Mouse (Mus musculus): ENCODE data around the gene Rnase11. TPM values are rescaled to one million over a fixed set of nuclear protein-coding genes. Genes with fewer than 3 reads are reported as not detected.

The Rnase11 gene
- polyA plus RNA-seq, 1 experiment from 2014 or later: not detected

DNA sequence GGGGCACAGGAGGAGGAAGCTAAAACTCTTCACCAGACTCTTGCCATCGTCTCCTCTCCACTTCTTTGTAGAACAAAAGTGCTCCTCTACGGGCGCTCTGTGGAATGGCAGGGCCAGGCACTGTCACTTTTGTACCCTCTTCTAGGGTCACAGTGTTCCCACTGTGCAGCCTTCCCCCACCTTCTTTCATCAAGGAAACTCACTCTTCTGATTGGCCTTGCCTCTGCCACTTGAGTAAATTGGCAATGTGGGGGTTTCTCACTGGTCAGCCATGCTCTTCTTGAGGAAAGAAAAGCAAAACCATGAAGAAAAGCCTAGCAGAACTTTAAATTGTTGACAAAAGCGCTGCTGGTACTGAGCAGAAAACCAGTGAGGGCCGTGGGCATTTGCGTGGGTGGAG, 8.2 kb downstream of the Rnase11 start, which contains the start of gene Rnase9:
TSS of gene Rnase9 (minus strand) at position 101 of the 400 bp plus-strand sequence.
- 82% methylated on average over 6 of the region's 6 CpGs for WGBS
- no peak for ATAC-seq
- no peaks in the 10 kb centered on the region for H3K4me1 ChIP-seq (replicated peaks; ENCODE audit: control insufficient read depth, insufficient read depth, low read length)

DNA sequence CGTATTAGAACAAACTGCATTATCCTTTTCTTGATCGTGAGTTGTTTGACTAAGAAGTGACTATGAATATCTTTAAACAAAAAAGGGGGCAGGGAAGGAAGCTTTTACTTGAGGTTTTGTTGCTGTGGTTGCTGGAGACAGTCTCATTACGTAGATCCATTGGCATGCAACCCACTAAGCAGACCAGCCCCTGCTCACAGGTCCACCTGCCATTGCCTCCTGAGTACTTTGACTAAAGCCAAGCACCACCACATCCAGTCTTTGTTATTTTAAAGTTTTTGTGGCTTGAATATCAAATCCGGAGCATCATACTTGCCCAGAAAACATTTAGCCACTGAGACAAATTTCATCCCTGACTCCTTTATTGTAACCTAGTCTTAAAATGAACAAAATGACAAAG, 13.7 kb downstream of the Rnase11 start:
- TF ChIP-seq CTCF (IDR thresholded peaks at IDR 0.05; ENCODE audit: low read depth): no peak
- Histone ChIP-seq H3K36me3 (ENCODE audit: control insufficient read depth, insufficient read depth) (no peaks in the 10 kb centered on the region), H3K27me3 (replicated peaks; ENCODE audit: control insufficient read depth, insufficient read depth, low read length) (no peaks in the 10 kb centered on the region), H3K4me2 (replicated peaks; ENCODE audit: low read depth) (no peak overlapping the region), H3K4me1 (replicated peaks; ENCODE audit: control insufficient read depth, insufficient read depth, low read length) (no peaks in the 10 kb centered on the region), H3K9me3 (ENCODE audit: control insufficient read depth) (no peaks in the 10 kb centered on the region), H3K4me3 (ENCODE audit: low read depth, low read length) (no peak overlapping the region), H3K27ac (ENCODE audit: low read depth, low read length) (no peak overlapping the region), H3K9ac (ENCODE audit: low read depth, low read length) (no peak overlapping the region)
- ATAC-seq: no peak
- 83% methylated on average over 4 of the region's 4 CpGs for WGBS

More for the DNA sequence above, 8.2 kb downstream of the Rnase11 start, which contains the start of gene Rnase9:
- Histone ChIP-seq H3K27me3 (replicated peaks; ENCODE audit: control insufficient read depth, insufficient read depth, low read length) (no peaks in the 10 kb centered on the region), H3K4me2 (replicated peaks; ENCODE audit: low read depth) (no peak within 1 kb of the TSS), H3K4me3 (ENCODE audit: low read depth, low read length) (no peak within 1 kb of the TSS), H3K9me3 (ENCODE audit: control insufficient read depth) (no peaks in the 10 kb centered on the region), H3K27ac (ENCODE audit: low read depth, low read length) (no peak within 1 kb of the TSS), H3K36me3 (ENCODE audit: control insufficient read depth, insufficient read depth) (no peaks in the 10 kb centered on the region), H3K9ac (ENCODE audit: low read depth, low read length) (no peak within 1 kb of the TSS)
- no peak for TF ChIP-seq CTCF (IDR thresholded peaks at IDR 0.05; ENCODE audit: low read depth)

DNA sequence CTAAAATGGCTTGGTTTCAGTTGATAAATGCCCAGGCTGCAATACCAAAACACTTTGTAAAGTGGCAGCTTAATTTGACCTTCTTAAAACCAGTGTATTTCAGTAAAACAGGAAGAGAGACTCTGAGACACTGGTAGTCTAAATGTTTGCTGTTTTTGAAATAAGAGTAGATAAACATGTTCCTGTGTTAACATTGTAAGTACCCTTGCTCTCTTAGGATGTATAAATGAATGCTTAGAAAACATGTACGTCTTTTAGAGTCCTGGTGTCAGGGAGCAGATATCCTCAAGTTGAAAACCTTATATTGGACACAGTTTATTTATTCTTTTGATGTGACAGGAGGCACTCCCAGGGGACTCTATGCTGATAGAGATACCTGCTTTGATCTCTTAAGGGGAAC, 14.8 kb downstream of the Rnase11 start:
- no peak overlapping the region for H3K9ac ChIP-seq (ENCODE audit: low read depth, low read length)
- H3K36me3 ChIP-seq (ENCODE audit: control insufficient read depth, insufficient read depth): no peaks in the 10 kb centered on the region
- 46% methylated on average over 1 of the region's 1 CpGs for WGBS
- no peak overlapping the region for H3K4me3 ChIP-seq (ENCODE audit: low read depth, low read length)
- no peak overlapping the region for H3K4me2 ChIP-seq (replicated peaks; ENCODE audit: low read depth)
- H3K9me3 ChIP-seq (ENCODE audit: control insufficient read depth): no peaks in the 10 kb centered on the region
- no peaks in the 10 kb centered on the region for H3K4me1 ChIP-seq (replicated peaks; ENCODE audit: control insufficient read depth, insufficient read depth, low read length)
- no peak overlapping the region for H3K27ac ChIP-seq (ENCODE audit: low read depth, low read length)
- H3K27me3 ChIP-seq (replicated peaks; ENCODE audit: control insufficient read depth, insufficient read depth, low read length): no peaks in the 10 kb centered on the region
- ATAC-seq: no peak
- no peak for TF ChIP-seq CTCF (IDR thresholded peaks at IDR 0.05; ENCODE audit: low read depth)

DNA sequence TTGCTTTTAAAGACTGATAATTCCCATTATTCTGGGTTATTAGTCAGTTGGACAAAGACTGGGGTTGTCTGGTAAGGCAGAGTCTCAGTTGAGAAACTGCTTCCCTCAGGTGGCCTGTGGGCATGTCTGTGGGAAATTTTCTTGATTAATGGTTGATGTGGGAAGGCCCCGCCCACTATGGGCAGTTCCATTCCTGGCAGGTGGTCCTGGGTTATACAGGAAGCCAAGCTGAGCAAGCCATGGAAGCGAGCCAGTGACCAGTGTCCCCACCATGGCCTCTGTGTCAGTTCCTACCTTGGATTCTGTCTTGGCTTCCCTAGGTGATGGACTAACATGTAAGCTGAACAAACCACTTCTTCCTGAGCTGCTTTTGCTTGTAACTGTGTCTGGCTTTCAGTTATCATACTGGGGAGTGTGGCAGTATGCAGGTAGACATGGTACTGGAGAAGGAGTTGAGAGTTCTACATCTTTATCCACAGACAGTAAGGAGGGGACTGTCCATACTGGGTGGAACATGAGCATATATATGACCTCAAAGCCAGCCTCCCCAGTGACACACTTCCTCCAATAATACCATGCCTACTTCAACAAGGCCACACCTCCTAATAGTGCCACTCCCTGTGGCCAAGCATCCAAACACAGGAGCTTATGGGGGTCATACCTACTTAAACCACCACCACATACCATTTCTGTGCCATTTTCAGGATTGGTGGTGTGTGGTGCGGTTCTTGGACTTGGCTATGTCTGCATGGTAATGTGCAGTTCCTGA, 22.4 kb downstream of the Rnase11 start:
- 62% methylated on average over 3 of the region's 3 CpGs for WGBS
- no peak for ATAC-seq

DNA sequence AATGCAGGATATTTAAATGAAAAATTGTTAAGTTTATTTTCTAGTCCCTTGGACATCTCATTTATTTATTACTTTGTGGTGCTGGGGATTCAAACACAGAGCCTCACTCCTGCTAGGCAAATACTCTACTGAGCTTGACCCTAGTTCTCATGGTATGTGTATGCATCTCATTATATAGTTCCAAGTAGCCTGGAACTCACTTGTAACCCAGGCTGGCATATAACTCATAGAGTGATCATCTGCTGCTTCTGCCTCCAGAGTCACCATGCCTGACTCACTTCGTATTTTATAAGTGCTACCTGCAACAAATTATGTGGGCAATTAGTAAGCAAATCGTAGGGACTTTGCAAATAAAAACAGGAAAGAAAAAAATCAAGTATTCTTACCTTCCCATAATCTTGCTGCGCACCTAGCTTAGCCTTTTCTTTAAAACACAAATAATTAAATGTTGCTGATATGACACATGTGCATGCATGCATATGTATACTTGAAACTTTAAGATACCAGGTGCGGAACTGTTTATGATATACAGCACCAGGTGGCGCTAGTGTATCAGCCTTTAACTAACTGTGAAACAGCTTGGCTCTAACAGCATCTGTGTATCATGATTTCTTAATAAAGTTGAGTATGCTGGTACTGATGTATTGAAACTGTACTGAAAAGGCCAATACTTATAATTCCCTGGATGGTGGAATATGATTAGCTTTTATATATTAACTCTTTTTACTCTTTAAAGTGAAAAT, 23.4 kb downstream of the Rnase11 start:
- H3K9me3 ChIP-seq (ENCODE audit: control insufficient read depth): no peaks in the 10 kb centered on the region
- TF ChIP-seq CTCF (IDR thresholded peaks at IDR 0.05; ENCODE audit: low read depth): peak; percentile 93
- no peaks in the 10 kb centered on the region for H3K4me1 ChIP-seq (replicated peaks; ENCODE audit: control insufficient read depth, insufficient read depth, low read length)
- no peaks in the 10 kb centered on the region for H3K27me3 ChIP-seq (replicated peaks; ENCODE audit: control insufficient read depth, insufficient read depth, low read length)
- H3K27ac ChIP-seq (ENCODE audit: low read depth, low read length): no peak overlapping the region
- WGBS: 35% methylated on average over 5 of the region's 5 CpGs
- no peaks in the 10 kb centered on the region for H3K36me3 ChIP-seq (ENCODE audit: control insufficient read depth, insufficient read depth)
- ATAC-seq: no peak
- no peak overlapping the region for H3K4me2 ChIP-seq (replicated peaks; ENCODE audit: low read depth)
- no peak overlapping the region for H3K4me3 ChIP-seq (ENCODE audit: low read depth, low read length)
- no peak overlapping the region for H3K9ac ChIP-seq (ENCODE audit: low read depth, low read length)

More for the DNA sequence above, 22.4 kb downstream of the Rnase11 start:
- TF ChIP-seq CTCF (IDR thresholded peaks at IDR 0.05; ENCODE audit: low read depth): no peak
- Histone ChIP-seq H3K36me3 (ENCODE audit: control insufficient read depth, insufficient read depth) (no peaks in the 10 kb centered on the region), H3K4me1 (replicated peaks; ENCODE audit: control insufficient read depth, insufficient read depth, low read length) (no peaks in the 10 kb centered on the region), H3K9me3 (ENCODE audit: control insufficient read depth) (no peaks in the 10 kb centered on the region), H3K27ac (ENCODE audit: low read depth, low read length) (no peak overlapping the region), H3K4me2 (replicated peaks; ENCODE audit: low read depth) (no peak overlapping the region), H3K4me3 (ENCODE audit: low read depth, low read length) (no peak overlapping the region), H3K9ac (ENCODE audit: low read depth, low read length) (no peak overlapping the region), H3K27me3 (replicated peaks; ENCODE audit: control insufficient read depth, insufficient read depth, low read length) (no peaks in the 10 kb centered on the region)

DNA sequence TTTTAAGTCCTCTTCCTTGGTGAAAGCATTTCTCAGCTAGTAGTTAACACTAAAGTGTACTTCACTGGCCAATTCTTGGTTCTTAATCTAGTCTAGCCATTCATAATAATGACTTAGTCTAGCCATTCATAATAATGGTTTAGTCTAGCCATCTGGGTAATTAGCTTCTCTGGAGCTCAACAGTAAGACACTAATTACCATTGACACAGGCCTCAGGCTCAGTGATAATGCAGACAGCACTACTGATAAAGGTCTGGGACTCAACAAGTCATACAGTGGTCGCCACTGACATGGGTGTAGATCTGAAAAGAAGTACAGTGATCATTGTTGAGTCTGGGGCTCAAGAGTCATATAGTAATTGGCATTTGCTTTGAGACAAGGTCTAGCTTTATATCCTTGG, 25.1 kb downstream of the Rnase11 start:
- Histone ChIP-seq H3K27ac (ENCODE audit: low read depth, low read length) (no peak overlapping the region), H3K36me3 (ENCODE audit: control insufficient read depth, insufficient read depth) (no peaks in the 10 kb centered on the region), H3K27me3 (replicated peaks; ENCODE audit: control insufficient read depth, insufficient read depth, low read length) (no peaks in the 10 kb centered on the region), H3K4me2 (replicated peaks; ENCODE audit: low read depth) (no peak overlapping the region), H3K4me1 (replicated peaks; ENCODE audit: control insufficient read depth, insufficient read depth, low read length) (no peaks in the 10 kb centered on the region), H3K4me3 (ENCODE audit: low read depth, low read length) (no peak overlapping the region), H3K9ac (ENCODE audit: low read depth, low read length) (no peak overlapping the region), H3K9me3 (ENCODE audit: control insufficient read depth) (no peaks in the 10 kb centered on the region)
- TF ChIP-seq CTCF (IDR thresholded peaks at IDR 0.05; ENCODE audit: low read depth): no peak
- WGBS: 71% methylated on average over 1 of the region's 1 CpGs
- ATAC-seq: no peak

All from intestine, postnatal 0 days (tissue).